Mouse (Mus musculus) forebrain, embryonic 12.5 days (tissue): ENCODE results near the gene Selenon. TPM values are rescaled to one million over a fixed set of nuclear protein-coding genes. Genes with fewer than 3 reads are reported as not detected.

Experiments used
- microRNA-seq: library from miRNA; unstranded; fragments of <30 nt; microRNA quantifications from one replicate; pipeline ENCODE4, GENCODE M21; 2017
- polyA plus RNA-seq: library from polyadenylated mRNA; unstranded; fragments of >200 nt; fragmentation: Nextera tagmentation; extraction: Ambion mirVana; gene quantifications from 2 replicates; pipeline ENCODE4 v1.2.1, GENCODE M21; 2016

The Selenon gene
- polyA plus RNA-seq, 1 experiment from 2014 or later, result 14.8 TPM

Small RNA genes lying within 50 kb of the gene (microRNA-seq; reads per million reads assigned to microRNA genes)
- not detected for gene Mir6403

Other genes starting within 250 kb of the Selenon start
- gene Trim63, start 237.0 kb downstream of the Selenon start, polyA plus RNA-seq, result 0.17 and 0.27 TPM in 2 replicates
- gene Slc30a2, start 209.0 kb downstream of the Selenon start, polyA plus RNA-seq, result not detected in 2 replicates
- 0.32 and 0.37 TPM in 2 replicates for gene Extl1, start 168.3 kb downstream of the Selenon start, polyA plus RNA-seq
- gene Pafah2, start 155.8 kb downstream of the Selenon start, polyA plus RNA-seq, result 7.2 and 8.3 TPM in 2 replicates
- 4,517 and 4,745 TPM in 2 replicates for gene Stmn1, start 83.8 kb downstream of the Selenon start, polyA plus RNA-seq
- 3.8 and 4.9 TPM in 2 replicates for gene Paqr7, start 55.5 kb downstream of the Selenon start, polyA plus RNA-seq
- gene Aunip, start 41.2 kb downstream of the Selenon start, polyA plus RNA-seq, result 14.1 and 15.4 TPM in 2 replicates
- gene Mtfr1l, start 16.8 kb downstream of the Selenon start, polyA plus RNA-seq, result 125 and 129 TPM in 2 replicates
- 3.5 and 4.0 TPM in 2 replicates for gene Man1c1, start 152.1 kb upstream of the Selenon start, polyA plus RNA-seq
- 5.1 and 5.9 TPM in 2 replicates for gene Ldlrap1, start 215.9 kb upstream of the Selenon start, polyA plus RNA-seq